Mouse (Mus musculus) ES-E14 (cell line): ENCODE results near the gene Prpsap1. TPM values are rescaled to one million over a fixed set of nuclear protein-coding genes. Genes with fewer than 3 reads are reported as not detected.
"Not testable (repeated sequence)": the region's sequence is repeated elsewhere in the genome, so short reads cannot be mapped to it uniquely, and the experiment has no call there.

Source experiments
- DNase-seq: peaks from one replicate; pipeline ENCODE4 v3.0.0-alpha.2; 2013; ENCODE audit warnings: low read depth, low spot score
- H3K27ac ChIP-seq: 2 replicates; pipeline ENCODE4 v1.5.1; 2012; ENCODE audit warnings: low read depth, mild to moderate bottlenecking, low read length, moderate library complexity, mixed read lengths; ENCODE audit not compliant: poor library complexity, insufficient read depth, severe bottlenecking
- H3K36me3 ChIP-seq: 2 replicates; pipeline ENCODE4 v1.6.1; 2012; ENCODE audit warnings: mild to moderate bottlenecking, low read length, moderate library complexity, mixed read lengths; ENCODE audit not compliant: control insufficient read depth, poor library complexity, insufficient read depth, severe bottlenecking
- H3K4me1 ChIP-seq, 2 experiments: fragments of 150-350 bp in 1 of 2; sonication (generic) in 1 of 2; 2 replicates each; pipeline ENCODE4 v1.6.1; 2012; ENCODE audit warnings: low read length in 2 of 2, mild to moderate bottlenecking in 1 of 2, mixed read lengths in 1 of 2; ENCODE audit not compliant: control insufficient read depth in 2 of 2, insufficient read depth in 2 of 2, poor library complexity in 1 of 2
- H3K4me3 ChIP-seq, 2 experiments: fragments of 150-350 bp in 1 of 2; sonication (generic) in 1 of 2; 2 replicates each; pipeline ENCODE4 v1.5.1; 2012; ENCODE audit warnings: low read length in 2 of 2, low read depth in 1 of 2, mild to moderate bottlenecking in 1 of 2, mixed read lengths in 1 of 2; ENCODE audit not compliant: insufficient read depth in 1 of 2, poor library complexity in 1 of 2, severe bottlenecking in 1 of 2
- H3K9ac ChIP-seq: 2 replicates; pipeline ENCODE4 v1.6.1; 2012; ENCODE audit warnings: low read depth, mild to moderate bottlenecking, low read length, mixed read lengths; ENCODE audit not compliant: poor library complexity, insufficient read depth, severe bottlenecking
- H3K9me3 ChIP-seq: fragments of 150-350 bp; sonication (generic); 2 replicates; pipeline ENCODE4 v1.6.1; 2012; ENCODE audit warnings: low read depth, mild to moderate bottlenecking, low read length; ENCODE audit not compliant: control insufficient read depth, insufficient read depth
- CHD2 ChIP-seq: IDR thresholded peaks from 2 replicates; pipeline ENCODE4 v1.6.1; 2014; ENCODE audit warnings: mild to moderate bottlenecking, low read depth, low read length, inconsistent platforms
- HCFC1 ChIP-seq: IDR thresholded peaks from 2 replicates; pipeline ENCODE4 v1.6.1; 2012; ENCODE audit warnings: low read length, inconsistent platforms, borderline replicate concordance; ENCODE audit not compliant: insufficient read depth
- MAFK ChIP-seq: IDR thresholded peaks from 2 replicates; pipeline ENCODE4 v1.6.1; 2014; ENCODE audit warnings: mild to moderate bottlenecking, low read depth, low read length, inconsistent platforms; ENCODE audit not compliant: insufficient read depth
- ZC3H11A ChIP-seq: IDR thresholded peaks from 2 replicates; pipeline ENCODE4 v1.6.1; 2012; ENCODE audit warnings: low read depth, mild to moderate bottlenecking, inconsistent platforms, low read length, borderline replicate concordance
- ZNF384 ChIP-seq: IDR thresholded peaks from 2 replicates; pipeline ENCODE4 v1.6.1; 2012; ENCODE audit warnings: low read depth, low read length, inconsistent platforms
- in situ Hi-C, 2 experiments: fragments of 600-800 bp; cut with MboI; formaldehyde crosslinking; loops; one replicate each; pipeline ENCODE4 v1.15.1; 2025; ENCODE audit warnings: low sequenced_read_pairs in 2 of 2, inconsistent platforms in 1 of 2; ENCODE audit not compliant: unreplicated experiment in 2 of 2
- total RNA-seq: library from RNA; depleted of rRNA; stranded (reverse); fragments of 300-350 nt; gene quantifications from 2 replicates; pipeline ENCODE4 v1.2.3, GENCODE M21; 2012

Gene Prpsap1
- total RNA-seq, 1 experiment, result 121 TPM

DNA sequence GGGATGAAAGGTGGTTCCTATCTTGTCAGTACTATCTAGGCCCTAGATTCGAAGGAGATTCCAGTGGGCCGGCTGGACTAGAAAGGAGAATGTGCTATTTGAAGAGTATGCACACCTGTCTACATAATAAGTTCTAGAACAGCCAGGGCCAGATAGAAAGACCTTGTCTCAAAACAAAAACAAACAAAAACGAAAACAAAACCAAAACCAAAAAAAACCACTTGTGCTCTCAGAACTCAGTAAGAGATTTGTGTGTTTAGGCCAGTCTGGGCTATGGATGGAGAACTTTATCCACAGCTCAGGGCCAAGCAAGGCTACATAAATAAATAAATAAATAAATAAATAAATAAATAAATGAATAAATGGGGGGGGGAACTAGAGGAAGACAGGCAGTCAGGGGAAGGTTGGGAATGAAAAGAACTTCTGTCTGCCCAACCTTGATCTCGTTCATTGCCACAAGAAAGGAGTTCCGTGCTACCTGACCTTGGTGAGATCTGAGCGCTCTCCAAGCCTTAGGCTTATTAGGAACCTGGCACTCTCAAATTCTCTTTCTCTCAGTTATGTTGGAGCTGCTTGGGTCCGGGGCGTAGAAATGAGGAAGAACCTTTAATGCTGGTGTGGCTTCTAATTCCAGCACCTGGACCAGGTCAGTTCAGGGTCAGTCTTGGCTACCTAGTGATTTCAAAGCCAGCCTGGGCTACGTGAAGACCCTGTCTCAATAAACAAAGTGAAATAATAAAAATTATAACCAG is 64.0 kb downstream of the Prpsap1 start:
- Histone ChIP-seq H3K36me3 (peaks cover 3% of the 10 kb centered on the region; the same call in 1 of the 2 replicates), H3K9me3 (no peaks in the 10 kb centered on the region), H3K9ac (no peak overlapping the region), H3K27ac (peak overlapping the region; percentile 61; the same call in 1 of the 2 replicates), H3K4me1 (peaks cover 22 to 26% of the 10 kb centered on the region in 2 experiments), H3K4me3 (0 out of 4 replicates have a peak overlapping the region, but pooled peaks of 1 of the 2 experiments have one; percentile 28)
- in situ Hi-C loops, result no loop called here
- DNase-seq, result no peak
- TF ChIP-seq ZNF384 (no peak), CHD2 (no peak), HCFC1 (no peak), MAFK (no peak), ZC3H11A (no peak)

DNA sequence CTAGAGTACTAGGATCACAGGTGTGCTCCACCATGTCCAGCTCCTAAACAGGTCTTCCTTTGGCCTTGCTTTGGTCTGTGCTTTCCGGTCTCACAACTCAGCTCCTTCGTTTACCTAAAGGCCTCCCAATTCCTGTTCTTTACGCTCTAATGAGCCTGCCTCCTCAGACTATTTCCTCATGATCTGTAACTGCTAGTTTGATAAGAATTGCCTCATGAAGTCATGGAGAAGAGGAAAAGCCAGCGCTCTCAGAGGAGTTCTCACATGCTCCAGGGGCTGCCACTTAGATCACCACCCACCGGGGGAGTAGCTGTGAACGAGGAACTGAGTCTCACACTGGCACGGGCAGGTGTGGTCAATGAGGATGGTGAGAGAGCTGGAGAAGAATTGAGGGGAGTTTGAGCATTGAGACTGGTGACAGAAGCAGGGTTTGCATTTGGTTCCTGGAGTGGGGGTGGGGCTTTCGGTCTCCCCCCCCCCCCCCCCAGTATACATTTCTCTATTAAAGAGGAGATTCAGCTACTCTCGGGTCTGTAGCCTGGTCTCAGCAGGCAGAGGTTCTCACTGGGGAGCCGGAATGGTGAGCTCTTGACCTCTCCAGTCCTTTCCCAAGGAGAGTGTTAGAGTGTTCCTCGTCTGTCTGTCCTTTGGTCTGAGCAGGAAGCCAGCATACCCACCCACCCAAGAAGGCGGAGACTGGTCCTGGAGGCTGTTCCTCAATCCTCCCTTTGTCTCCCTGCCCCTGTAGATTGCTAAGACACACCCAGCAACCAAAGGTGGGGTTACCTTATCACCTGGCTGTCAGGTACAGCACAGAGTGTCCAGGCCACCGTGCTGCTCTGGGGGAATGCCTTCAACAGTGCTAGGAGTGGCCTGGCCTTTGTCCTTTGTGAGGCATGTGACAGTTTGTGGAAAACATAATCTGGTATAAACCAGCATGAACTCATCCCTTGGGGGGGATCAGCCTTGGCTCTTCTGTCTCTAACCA is 64.8 kb downstream of the Prpsap1 start:
- DNase-seq, result no peak
- H3K4me1 ChIP-seq, result peaks cover 22 to 28% of the 10 kb centered on the region in 2 experiments
- in situ Hi-C loops, result no loop called here
- TF ChIP-seq HCFC1 (no peak), CHD2 (no peak), MAFK (no peak), ZNF384 (no peak), ZC3H11A (no peak)
- H3K27ac ChIP-seq, result peak overlapping the region; percentile 74
- no peaks in the 10 kb centered on the region for H3K36me3 ChIP-seq
- peak overlapping the region; percentile 36; the same call in 1 of the 2 replicates for H3K9ac ChIP-seq
- H3K9me3 ChIP-seq, result no peaks in the 10 kb centered on the region
- peak overlapping the region in 1 of 2 experiments; percentile 3; a peak in 1 of 4 replicates for H3K4me3 ChIP-seq

GRCm38 (mm10) chr11:116426852-116427575 is 67.0 kb downstream of the Prpsap1 start:
- H3K9me3 ChIP-seq, result no peaks in the 10 kb centered on the region
- peaks cover 13 to 42% of the 10 kb centered on the region in 2 experiments for H3K4me1 ChIP-seq
- DNase-seq, result no peak
- peak overlapping the region; percentile 4; the same call in 1 of the 2 replicates for H3K27ac ChIP-seq
- H3K4me3 ChIP-seq, result no peak overlapping the region
- no peaks in the 10 kb centered on the region for H3K36me3 ChIP-seq
- no peak overlapping the region for H3K9ac ChIP-seq
- in situ Hi-C loops, result no loop called here
- TF ChIP-seq CHD2, result no peak
- no peak for TF ChIP-seq ZC3H11A
- TF ChIP-seq MAFK, result no peak
- no peak for TF ChIP-seq HCFC1
- TF ChIP-seq ZNF384, result peak; percentile 84

GRCm38 (mm10) chr11:116426328-116426727 is 67.7 kb downstream of the Prpsap1 start:
- H3K9me3 ChIP-seq, DNase-seq, H3K9ac ChIP-seq, H3K36me3 ChIP-seq, H3K4me3 ChIP-seq, in situ Hi-C loops: not testable (repeated sequence)
- peak overlapping the region; percentile 10; the same call in 1 of the 2 replicates for H3K27ac ChIP-seq
- H3K4me1 ChIP-seq, result peaks cover 11 to 38% of the 10 kb centered on the region in 2 experiments
